Mouse (Mus musculus) liver, embryonic 13.5 days (tissue): ENCODE measurements around the gene Zzz3. TPM values are rescaled to one million over a fixed set of nuclear protein-coding genes. Genes with fewer than 3 reads are reported as not detected.

ENCODE experiments used
- ATAC-seq: fragments of 200-750 bp; cut with Nextera tagmentation; 2 replicates; pipeline ENCODE4 v1.8.0; 2017; ENCODE audit warnings: low read depth, mild to moderate bottlenecking, moderate number of reproducible peaks, moderate library complexity
- DNase-seq: peaks from one replicate; pipeline ENCODE4 v3.0.0; 2022
- H3K27ac ChIP-seq: fragments of 300-500 bp; sonication (generic); 2 replicates; pipeline ENCODE4 v1.5.1; 2015; ENCODE audit warnings: moderate library complexity, mild to moderate bottlenecking, inconsistent platforms
- H3K27me3 ChIP-seq: fragments of 300-500 bp; sonication (generic); 2 replicates; pipeline ENCODE4 v1.6.1; 2015; ENCODE audit warnings: mild to moderate bottlenecking, inconsistent platforms
- H3K36me3 ChIP-seq: fragments of 300-500 bp; sonication (generic); 2 replicates; pipeline ENCODE4 v1.6.1; 2015; ENCODE audit warnings: mild to moderate bottlenecking, inconsistent platforms
- H3K4me1 ChIP-seq: fragments of 300-500 bp; sonication (generic); replicated peaks from 2 replicates; pipeline ENCODE4 v1.6.1; 2015; ENCODE audit warnings: inconsistent platforms
- H3K4me2 ChIP-seq: fragments of 300-500 bp; sonication (generic); 2 replicates; pipeline ENCODE4 v1.6.1; 2015; ENCODE audit warnings: inconsistent platforms, mild to moderate bottlenecking, moderate library complexity
- H3K4me3 ChIP-seq: fragments of 300-500 bp; sonication (generic); replicated peaks from 2 replicates; pipeline ENCODE4 v1.5.1; 2015; ENCODE audit warnings: mild to moderate bottlenecking, inconsistent platforms
- H3K9ac ChIP-seq: fragments of 300-500 bp; sonication (generic); 2 replicates; pipeline ENCODE4 v1.6.1; 2015; ENCODE audit warnings: mild to moderate bottlenecking, inconsistent platforms
- H3K9me3 ChIP-seq: fragments of 300-500 bp; sonication (generic); replicated peaks from 2 replicates; pipeline ENCODE4 v1.6.1; 2016; ENCODE audit warnings: inconsistent platforms
- WGBS: fragments of 180-500 bp; shearing (Covaris S2); methylation state at CpG from one replicate; pipeline ENCODE4 v1.1.7; 2015; ENCODE audit not compliant: insufficient replicate concordance; 5-methylcytosine and 5-hydroxymethylcytosine counted together
- polyA plus RNA-seq: library from polyadenylated mRNA; unstranded; fragments of >200 nt; fragmentation: Nextera tagmentation; extraction: Ambion mirVana; gene quantifications from 2 replicates; pipeline ENCODE4 v1.2.1, GENCODE M21; 2015

Zzz3 gene
- polyA plus RNA-seq, 1 experiment from 2014 or later = 16.3 TPM

- no peak for ATAC-seq
- H3K27me3 ChIP-seq = no peaks in the 10 kb centered on the region
- WGBS = 72% methylated on average over 7 of the region's 7 CpGs
- peaks cover 3% of the 10 kb centered on the region; the same call in 1 of the 2 replicates for H3K4me1 ChIP-seq
- no peak for DNase-seq
- no peak overlapping the region for H3K27ac ChIP-seq
- no peak overlapping the region for H3K4me2 ChIP-seq
- no peak overlapping the region for H3K9ac ChIP-seq
- no peaks in the 10 kb centered on the region for H3K36me3 ChIP-seq
- no peak overlapping the region for H3K4me3 ChIP-seq
- no peaks in the 10 kb centered on the region for H3K9me3 ChIP-seq
Measured at GRCm38 (mm10) chr3:152497084-152497483, 101.8 kb downstream of the Zzz3 start.

GRCm38 (mm10) chr3:152497842-152498241 is 102.6 kb downstream of the Zzz3 start:
- Histone ChIP-seq H3K4me2 (no peak overlapping the region), H3K27ac (no peak overlapping the region), H3K9me3 (no peaks in the 10 kb centered on the region), H3K4me3 (no peak overlapping the region), H3K36me3 (no peaks in the 10 kb centered on the region), H3K27me3 (no peaks in the 10 kb centered on the region), H3K4me1 (peaks cover 3% of the 10 kb centered on the region; the same call in 1 of the 2 replicates), H3K9ac (no peak overlapping the region)
- no peak for ATAC-seq
- WGBS = 78% methylated on average over 2 of the region's 2 CpGs
- no peak for DNase-seq

- peaks cover 3% of the 10 kb centered on the region; the same call in 1 of the 2 replicates for H3K4me1 ChIP-seq
- no peak overlapping the region for H3K4me2 ChIP-seq
- no peak overlapping the region for H3K9ac ChIP-seq
- DNase-seq (no peak), ATAC-seq (no peak)
- no peaks in the 10 kb centered on the region for H3K27me3 ChIP-seq
- no peaks in the 10 kb centered on the region for H3K36me3 ChIP-seq
- no peak overlapping the region for H3K27ac ChIP-seq
- H3K9me3 ChIP-seq = no peaks in the 10 kb centered on the region
- no peak overlapping the region for H3K4me3 ChIP-seq
- WGBS = 69% methylated on average over 2 of the region's 2 CpGs
Measured at GRCm38 (mm10) chr3:152498968-152499696, 103.9 kb downstream of the Zzz3 start.

- DNase-seq (no peak), ATAC-seq (no peak)
- Histone ChIP-seq H3K9me3 (0 out of 2 replicates have a peak, but pooled peaks cover 4% of the 10 kb centered on the region), H3K4me1 (no peaks in the 10 kb centered on the region), H3K4me2 (no peak overlapping the region), H3K27me3 (no peaks in the 10 kb centered on the region), H3K27ac (no peak overlapping the region), H3K4me3 (no peak overlapping the region), H3K36me3 (no peaks in the 10 kb centered on the region), H3K9ac (no peak overlapping the region)
- WGBS = 75% methylated on average over 8 of the region's 8 CpGs
Measured at GRCm38 (mm10) chr3:152507900-152508299, 112.6 kb downstream of the Zzz3 start.

GRCm38 (mm10) chr3:152508419-152508993 is 113.2 kb downstream of the Zzz3 start:
- H3K9ac ChIP-seq = no peak overlapping the region
- WGBS = 75% methylated on average over 12 of the region's 12 CpGs

GRCm38 (mm10) chr3:152509268-152509667 is 114.0 kb downstream of the Zzz3 start:
- no peak overlapping the region for H3K4me3 ChIP-seq
- H3K4me2 ChIP-seq = no peak overlapping the region
- ATAC-seq (no peak), DNase-seq (no peak)
- H3K27me3 ChIP-seq = no peaks in the 10 kb centered on the region
- H3K4me1 ChIP-seq = no peaks in the 10 kb centered on the region
- H3K9ac ChIP-seq = no peak overlapping the region
- 38% methylated on average over 7 of the region's 7 CpGs for WGBS
- no peak overlapping the region for H3K27ac ChIP-seq
- H3K36me3 ChIP-seq = no peaks in the 10 kb centered on the region
- 0 out of 2 replicates have a peak, but pooled peaks cover 4% of the 10 kb centered on the region for H3K9me3 ChIP-seq

More at GRCm38 (mm10) chr3:152508419-152508993, 113.2 kb downstream of the Zzz3 start:
- Histone ChIP-seq H3K27ac (no peak overlapping the region), H3K4me3 (no peak overlapping the region), H3K27me3 (no peaks in the 10 kb centered on the region), H3K4me2 (no peak overlapping the region), H3K4me1 (no peaks in the 10 kb centered on the region), H3K36me3 (no peaks in the 10 kb centered on the region), H3K9me3 (0 out of 2 replicates have a peak, but pooled peaks cover 4% of the 10 kb centered on the region)
- DNase-seq = no peak
- ATAC-seq = no peak

Other genes with a start within 250 kb of the Zzz3 start
- gene Gipc2, start 229.2 kb upstream of the Zzz3 start, polyA plus RNA-seq = 12.3 and 21.0 TPM in 2 replicates
- 35.2 and 46.3 TPM in 2 replicates for gene Dnajb4, start 185.2 kb upstream of the Zzz3 start, polyA plus RNA-seq
- 99.4 and 128 TPM in 2 replicates for gene Fubp1, start 185.1 kb upstream of the Zzz3 start, polyA plus RNA-seq
- gene Nexn, start 129.1 kb upstream of the Zzz3 start, polyA plus RNA-seq = 1.6 and 1.8 TPM in 2 replicates
- 4.3 and 4.7 TPM in 2 replicates for gene Miga1, start 55.1 kb upstream of the Zzz3 start, polyA plus RNA-seq
- gene Usp33, start 49.0 kb upstream of the Zzz3 start, polyA plus RNA-seq = 19.5 and 28.1 TPM in 2 replicates